Mouse (Mus musculus) embryonic facial prominence, embryonic 11.5 days (tissue): ENCODE measurements around the gene A830031A19Rik. TPM values are rescaled to one million over a fixed set of nuclear protein-coding genes. Genes with fewer than 3 reads are reported as not detected.

Source experiments
- ATAC-seq: fragments of 200-750 bp; cut with Nextera tagmentation; replicated peaks from 2 replicates; pipeline ENCODE4 v1.8.0; 2017; ENCODE audit warnings: low read depth; ENCODE audit not compliant: insufficient number of reproducible peaks, low FRiP score, low TSS enrichment
- DNase-seq: peaks from one replicate; pipeline ENCODE4 v3.0.0-alpha.2; 2015; ENCODE audit warnings: low spot score
- H3K27ac ChIP-seq: fragments of 300-500 bp; sonication (generic); replicated peaks from 2 replicates; pipeline ENCODE4 v1.5.1; 2014; ENCODE audit warnings: mild to moderate bottlenecking, low read depth, low read length, control low read depth
- H3K27me3 ChIP-seq: fragments of 300-500 bp; sonication (generic); 2 replicates; pipeline ENCODE4 v1.6.1; 2014; ENCODE audit warnings: mild to moderate bottlenecking, low read length, moderate library complexity, mixed read lengths; ENCODE audit not compliant: control insufficient read depth, insufficient read depth
- H3K36me3 ChIP-seq: fragments of 300-500 bp; sonication (generic); replicated peaks from 2 replicates; pipeline ENCODE4 v1.6.1; 2014; ENCODE audit warnings: low read depth, mild to moderate bottlenecking, low read length, moderate library complexity, mixed read lengths; ENCODE audit not compliant: control insufficient read depth, insufficient read depth
- H3K4me1 ChIP-seq: fragments of 300-500 bp; sonication (generic); 2 replicates; pipeline ENCODE4 v1.6.1; 2014; ENCODE audit warnings: low read length, mixed read lengths; ENCODE audit not compliant: control insufficient read depth, insufficient read depth
- H3K4me2 ChIP-seq: fragments of 300-500 bp; sonication (generic); 2 replicates; pipeline ENCODE4 v1.6.1; 2014; ENCODE audit warnings: low read depth, mild to moderate bottlenecking, control low read depth, low read length, moderate library complexity
- H3K4me3 ChIP-seq: fragments of 300-500 bp; sonication (generic); 2 replicates; pipeline ENCODE4 v1.5.1; 2014; ENCODE audit warnings: low read depth, low read length, control low read depth
- H3K9ac ChIP-seq: fragments of 300-500 bp; sonication (generic); replicated peaks from 2 replicates; pipeline ENCODE4 v1.6.1; 2014; ENCODE audit warnings: mild to moderate bottlenecking, control low read depth, low read length
- H3K9me3 ChIP-seq: fragments of 300-500 bp; sonication (generic); replicated peaks from 2 replicates; pipeline ENCODE4 v1.6.1; 2016; ENCODE audit warnings: mild to moderate bottlenecking, low read length, inconsistent platforms, mixed read lengths; ENCODE audit not compliant: control insufficient read depth
- WGBS: fragments of 180-500 bp; shearing (Covaris S2); extraction: QIAGEN DNeasy Blood & Tissue Kit; methylation state at CpG from one replicate; pipeline ENCODE4 v1.1.7; 2014; 5-methylcytosine and 5-hydroxymethylcytosine counted together
- polyA plus RNA-seq: library from polyadenylated mRNA; unstranded; fragments of >200 nt; fragmentation: Nextera tagmentation; extraction: Ambion mirVana; gene quantifications from 2 replicates; pipeline ENCODE4 v1.2.1, GENCODE M21; 2014

The A830031A19Rik gene
- polyA plus RNA-seq, 1 experiment from 2014 or later = not detected

DNA sequence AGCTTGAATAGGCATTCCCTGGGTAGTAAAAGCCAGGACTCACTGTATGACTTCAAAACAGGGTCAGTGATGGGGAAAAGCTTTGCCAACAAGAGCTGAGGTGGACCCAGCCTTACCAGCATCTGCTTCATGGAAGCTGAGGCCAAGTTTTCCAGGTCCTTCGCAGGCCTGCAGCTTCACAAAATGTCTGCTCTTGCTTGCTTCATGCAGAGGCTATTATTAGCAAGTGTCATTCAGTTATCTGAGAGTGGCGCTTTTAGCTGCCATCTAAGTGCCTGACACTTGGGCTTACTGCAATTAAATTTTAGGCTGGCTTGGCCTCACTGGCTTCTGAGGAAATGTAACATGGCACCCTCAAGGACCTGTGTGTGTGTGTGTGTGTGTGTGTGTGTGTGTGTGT lies 35.3 kb upstream of the A830031A19Rik start:
- Histone ChIP-seq H3K9me3 (no peaks in the 10 kb centered on the region), H3K9ac (no peak overlapping the region), H3K4me1 (no peaks in the 10 kb centered on the region), H3K27ac (no peak overlapping the region), H3K36me3 (no peaks in the 10 kb centered on the region), H3K27me3 (no peaks in the 10 kb centered on the region), H3K4me2 (no peak overlapping the region), H3K4me3 (no peak overlapping the region)
- WGBS = 77% methylated on average over 2 of the region's 2 CpGs
- no peak for DNase-seq
- no peak for ATAC-seq

DNA sequence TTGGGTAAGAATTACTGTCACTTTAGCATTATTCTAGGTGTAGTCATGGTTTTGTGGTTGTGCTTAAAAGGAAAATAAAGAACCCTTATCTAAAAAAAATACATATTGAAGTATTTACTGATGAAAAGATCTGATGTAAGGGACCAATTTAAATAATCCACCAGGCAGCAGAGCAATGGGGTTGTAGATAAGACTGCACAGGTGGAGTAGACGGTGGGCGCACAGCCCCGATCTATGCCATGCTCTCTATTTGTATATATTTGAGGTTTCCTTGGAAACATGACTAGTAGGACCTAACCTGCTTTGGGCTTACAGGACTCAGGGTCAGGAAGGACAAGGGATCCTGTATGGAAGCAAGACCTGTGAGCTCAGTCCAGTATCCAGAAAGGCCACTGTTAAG lies 34.5 kb upstream of the A830031A19Rik start:
- H3K36me3 ChIP-seq = no peaks in the 10 kb centered on the region
- 93% methylated on average over 3 of the region's 3 CpGs for WGBS
- no peak overlapping the region for H3K9ac ChIP-seq
- H3K4me3 ChIP-seq = no peak overlapping the region
- DNase-seq (no peak), ATAC-seq (no peak)
- H3K4me2 ChIP-seq = no peak overlapping the region
- H3K27me3 ChIP-seq = no peaks in the 10 kb centered on the region
- no peaks in the 10 kb centered on the region for H3K4me1 ChIP-seq
- H3K27ac ChIP-seq = no peak overlapping the region
- no peaks in the 10 kb centered on the region for H3K9me3 ChIP-seq

DNA sequence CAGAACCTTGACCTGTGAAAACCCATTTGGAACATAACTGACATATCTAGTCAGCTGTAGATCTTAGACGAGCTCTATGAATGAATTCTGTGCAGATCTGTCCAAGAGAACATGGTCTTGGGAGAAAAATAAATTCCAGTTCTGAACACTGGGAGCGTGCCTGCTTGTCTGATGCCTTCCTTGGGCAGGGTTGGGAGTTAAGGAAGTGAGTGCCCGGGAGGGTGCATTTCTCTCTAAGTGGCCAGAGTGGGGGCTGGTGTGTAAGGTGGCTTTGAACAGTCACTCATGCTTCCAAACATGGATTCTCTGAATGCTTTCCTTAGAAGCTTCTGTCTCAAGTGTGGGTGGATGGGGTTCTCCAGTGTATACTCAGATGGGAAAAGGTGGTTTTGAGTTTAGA lies 34.1 kb upstream of the A830031A19Rik start:
- H3K4me1 ChIP-seq = no peaks in the 10 kb centered on the region
- 64% methylated on average over 3 of the region's 3 CpGs for WGBS
- no peak for ATAC-seq

DNA sequence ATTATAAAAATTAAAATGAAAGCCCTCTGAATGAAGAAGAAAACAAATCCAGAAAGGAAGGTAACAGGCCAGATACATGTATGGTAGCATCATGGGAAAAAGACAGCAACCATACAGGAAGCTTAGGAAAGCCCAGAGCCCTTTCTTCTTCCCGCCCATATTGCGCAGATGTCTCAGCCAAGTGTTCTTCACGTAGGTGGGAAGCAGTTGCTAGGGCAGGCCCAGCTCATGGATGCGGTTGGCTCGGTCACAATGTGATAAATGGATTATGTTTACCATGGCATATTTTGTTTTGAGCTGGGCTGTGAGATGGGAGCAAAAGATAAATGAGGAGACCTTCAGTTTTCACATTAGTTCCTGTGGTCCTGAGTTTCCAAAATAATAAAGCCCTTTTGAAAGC lies 32.6 kb upstream of the A830031A19Rik start:
- Histone ChIP-seq H3K27me3 (no peaks in the 10 kb centered on the region), H3K36me3 (no peaks in the 10 kb centered on the region), H3K4me2 (no peak overlapping the region), H3K27ac (no peak overlapping the region), H3K4me1 (no peaks in the 10 kb centered on the region), H3K9me3 (no peaks in the 10 kb centered on the region), H3K9ac (no peak overlapping the region), H3K4me3 (no peak overlapping the region)
- ATAC-seq (no peak), DNase-seq (no peak)
- 89% methylated on average over 5 of the region's 5 CpGs for WGBS

More for the DNA sequence above, 34.1 kb upstream of the A830031A19Rik start:
- H3K9me3 ChIP-seq = no peaks in the 10 kb centered on the region
- H3K9ac ChIP-seq = no peak overlapping the region
- no peak overlapping the region for H3K4me2 ChIP-seq
- H3K36me3 ChIP-seq = no peaks in the 10 kb centered on the region
- no peak for DNase-seq
- no peak overlapping the region for H3K4me3 ChIP-seq
- H3K27ac ChIP-seq = no peak overlapping the region
- H3K27me3 ChIP-seq = no peaks in the 10 kb centered on the region

DNA sequence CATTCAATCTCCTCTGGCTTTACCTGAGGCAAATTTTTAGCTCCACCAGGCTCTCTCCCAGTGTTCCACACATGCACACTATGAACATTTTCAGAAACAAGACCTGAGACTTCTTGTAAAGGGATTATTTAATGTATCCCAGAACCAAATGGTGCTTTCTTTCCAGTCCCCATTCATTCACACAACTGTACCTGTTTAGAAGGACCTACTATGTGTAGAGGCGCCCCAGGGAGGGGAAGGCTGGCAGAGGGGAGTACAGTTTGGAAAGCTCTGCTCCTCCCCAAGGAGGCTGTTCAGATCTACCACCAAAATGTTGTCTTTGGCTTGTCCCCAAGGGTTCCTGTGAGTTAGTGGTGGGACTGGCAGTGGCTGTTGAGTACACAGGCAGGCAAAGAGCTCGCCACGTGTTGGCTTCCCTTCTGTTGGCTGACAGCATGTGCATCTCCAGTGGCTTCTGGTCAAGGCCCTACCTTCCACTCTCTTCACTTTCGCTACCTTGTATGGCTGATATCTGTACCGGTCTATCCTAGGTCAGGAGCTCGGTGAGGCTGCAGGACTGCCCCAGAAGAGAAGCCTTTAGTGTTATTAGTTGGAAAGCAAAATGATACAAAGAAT lies 28.4 kb upstream of the A830031A19Rik start:
- H3K27me3 ChIP-seq = no peaks in the 10 kb centered on the region
- no peak overlapping the region for H3K9ac ChIP-seq
- ATAC-seq (no peak), DNase-seq (no peak)
- no peak overlapping the region for H3K27ac ChIP-seq
- no peaks in the 10 kb centered on the region; the same call in 1 of the 2 replicates for H3K36me3 ChIP-seq
- H3K4me3 ChIP-seq = no peak overlapping the region
- no peaks in the 10 kb centered on the region for H3K9me3 ChIP-seq
- no peak overlapping the region for H3K4me2 ChIP-seq
- peaks cover 5% of the 10 kb centered on the region; the same call in 1 of the 2 replicates for H3K4me1 ChIP-seq
- WGBS = 82% methylated on average over 6 of the region's 6 CpGs

DNA sequence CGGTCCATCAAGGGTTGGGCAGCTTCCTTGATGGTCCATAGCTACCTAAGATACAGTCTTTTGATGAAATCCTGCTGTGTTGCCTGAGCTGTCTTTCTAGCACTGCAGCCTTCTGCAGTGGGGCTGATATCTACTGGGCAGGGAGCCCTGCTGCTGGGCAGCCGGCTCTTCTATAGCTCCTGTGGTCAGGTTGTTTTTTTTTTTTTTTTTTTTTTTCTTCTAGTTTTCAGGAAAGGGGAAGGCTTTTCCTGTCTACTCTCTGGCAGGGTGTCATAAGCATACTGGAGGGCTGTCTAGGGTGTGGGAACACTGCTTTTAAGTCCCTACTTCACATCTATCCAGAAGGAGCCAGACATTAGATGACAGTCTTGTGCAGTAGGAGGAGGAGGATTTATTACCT lies 27.5 kb upstream of the A830031A19Rik start:
- Histone ChIP-seq H3K9ac (no peak overlapping the region), H3K4me2 (no peak overlapping the region), H3K27me3 (no peaks in the 10 kb centered on the region), H3K4me1 (peaks cover 5% of the 10 kb centered on the region; the same call in 1 of the 2 replicates), H3K4me3 (no peak overlapping the region), H3K36me3 (no peaks in the 10 kb centered on the region; the same call in 1 of the 2 replicates), H3K9me3 (no peaks in the 10 kb centered on the region), H3K27ac (no peak overlapping the region)
- no peak for DNase-seq
- ATAC-seq = no peak
- 75% methylated on average over 2 of the region's 2 CpGs for WGBS

DNA sequence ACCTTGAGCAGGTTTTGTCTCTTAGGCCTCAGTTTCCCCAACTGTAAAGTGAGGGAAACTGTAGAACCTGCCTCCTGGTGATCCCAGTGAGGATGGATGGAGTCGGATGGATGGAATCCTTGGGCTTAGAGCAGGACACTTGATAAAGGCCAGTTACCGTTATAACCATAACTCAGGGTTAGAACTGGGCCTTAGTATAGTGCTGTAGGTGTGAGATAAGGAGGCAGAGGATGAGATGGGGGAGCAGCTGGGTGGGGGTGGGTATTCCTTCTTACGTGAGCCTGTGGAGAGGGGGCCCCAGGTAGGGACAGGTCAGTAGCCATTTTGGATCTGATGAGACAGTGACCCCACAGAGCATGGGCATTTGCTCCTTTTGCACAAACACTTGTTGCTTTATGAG lies 26.8 kb upstream of the A830031A19Rik start:
- 91% methylated on average over 3 of the region's 3 CpGs for WGBS
- H3K9ac ChIP-seq = no peak overlapping the region
- peaks cover 5% of the 10 kb centered on the region; the same call in 1 of the 2 replicates for H3K4me1 ChIP-seq

DNA sequence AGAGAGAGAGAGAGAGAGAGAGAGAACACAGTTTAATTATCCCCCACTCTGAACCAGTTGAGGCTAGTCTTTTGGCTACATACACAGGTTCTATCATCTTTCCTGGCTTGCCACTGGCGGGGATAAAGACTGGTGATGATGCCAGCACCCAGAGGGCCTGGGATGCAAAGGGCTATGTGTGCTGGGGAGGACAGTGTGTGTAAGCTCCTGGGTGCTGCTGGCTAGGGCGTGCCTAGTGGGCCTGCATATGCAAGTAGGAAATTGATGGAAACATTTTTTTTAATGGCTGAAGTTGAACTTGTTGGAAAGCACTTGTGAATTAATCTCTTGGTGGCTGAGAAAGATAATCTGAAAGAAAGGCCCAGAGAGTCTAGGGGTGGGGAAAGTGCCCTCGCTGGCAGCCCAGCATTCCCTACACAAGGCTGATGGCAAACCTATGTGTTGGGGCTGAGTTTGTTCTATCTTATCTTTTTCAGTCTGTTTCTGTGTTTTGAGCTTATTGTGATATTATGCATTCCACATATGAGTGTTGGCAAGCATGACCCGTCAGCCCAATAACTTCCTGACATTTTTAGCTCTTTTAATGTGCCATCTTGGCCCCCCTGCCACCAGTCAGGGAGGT lies 25.7 kb upstream of the A830031A19Rik start:
- 80% methylated on average over 4 of the region's 4 CpGs for WGBS
- ATAC-seq = no peak
- H3K9ac ChIP-seq = no peak overlapping the region

More for the DNA sequence above, 26.8 kb upstream of the A830031A19Rik start:
- H3K4me3 ChIP-seq = no peak overlapping the region
- no peaks in the 10 kb centered on the region for H3K27me3 ChIP-seq
- H3K36me3 ChIP-seq = no peaks in the 10 kb centered on the region; the same call in 1 of the 2 replicates
- no peak for ATAC-seq
- no peak overlapping the region for H3K4me2 ChIP-seq
- no peaks in the 10 kb centered on the region for H3K9me3 ChIP-seq
- no peak for DNase-seq
- no peak overlapping the region for H3K27ac ChIP-seq

More for the DNA sequence above, 25.7 kb upstream of the A830031A19Rik start:
- DNase-seq = no peak
- peaks cover 5% of the 10 kb centered on the region; the same call in 1 of the 2 replicates for H3K4me1 ChIP-seq
- no peaks in the 10 kb centered on the region for H3K9me3 ChIP-seq
- H3K27me3 ChIP-seq = no peaks in the 10 kb centered on the region
- no peak overlapping the region for H3K4me3 ChIP-seq
- H3K4me2 ChIP-seq = no peak overlapping the region
- H3K27ac ChIP-seq = no peak overlapping the region
- no peaks in the 10 kb centered on the region; the same call in 1 of the 2 replicates for H3K36me3 ChIP-seq
